Mouse (Mus musculus): ENCODE measurements at regions not wholly inside any gene's neighbourhood (a gene's known extent, or its start where the extent isn't known, plus 50 kb on each side); places are given as distances from the start of the nearest gene placed in this dataset.
A peak's percentile ranks its signal among the peaks of the same experiment; 100 is the strongest.

DNA sequence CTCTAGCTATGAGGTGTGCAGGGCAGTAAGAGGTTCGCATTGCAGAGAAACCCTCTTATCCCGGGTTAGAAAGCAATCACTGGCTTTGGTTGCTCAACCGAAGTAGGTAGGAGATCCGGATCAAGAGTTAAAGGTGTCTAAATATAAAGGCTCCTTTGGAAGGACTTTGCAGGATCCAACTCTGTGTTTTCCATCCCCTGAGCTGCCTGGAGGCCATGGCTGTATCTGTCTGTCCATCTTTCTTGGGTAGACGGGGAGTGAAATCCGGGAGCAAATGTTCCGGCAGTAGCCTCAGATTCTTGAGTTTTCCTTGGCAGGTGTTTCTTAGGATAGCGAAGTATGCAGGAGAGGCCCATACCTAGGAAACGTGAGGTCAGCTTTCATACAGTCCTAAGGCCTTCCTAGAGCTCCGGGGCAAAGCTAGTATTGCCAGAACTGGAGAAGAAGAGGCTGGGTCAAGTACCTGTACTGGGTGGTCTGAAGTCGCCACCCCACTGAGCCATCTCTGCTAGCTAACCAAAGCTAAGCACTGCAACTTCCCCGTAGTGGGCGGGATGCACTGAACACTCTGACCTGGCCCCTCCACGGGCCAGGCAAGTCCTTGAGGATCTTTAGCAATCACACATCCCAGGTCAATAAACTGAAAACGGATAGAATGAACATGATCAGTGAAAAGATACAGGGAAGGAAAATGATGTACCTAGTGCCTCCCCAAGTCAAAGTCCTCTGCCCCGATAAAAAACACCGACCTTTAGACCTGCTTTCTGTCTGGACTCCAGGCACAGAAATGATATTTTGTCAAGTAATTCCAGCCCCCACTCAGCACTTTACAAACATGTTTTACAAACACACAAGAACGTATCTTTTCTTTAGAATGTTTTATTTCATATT, 160.5 kb upstream of the Cypt12 start:
- H3K27ac ChIP-seq (ENCODE audit: insufficient read depth, low read length) = no peak overlapping the region
- peak in 1 of 2 experiments; percentile 32 for DNase-seq
- no peaks in the 10 kb centered on the region for H3K4me1 ChIP-seq (ENCODE audit: control insufficient read depth, insufficient read depth, low read length)
- TF ChIP-seq CTCF (IDR thresholded peaks at IDR 0.05; ENCODE audit: borderline replicate concordance, insufficient read depth, low read depth, low read length) = no peak
- no peak for TF ChIP-seq POLR2A (IDR thresholded peaks at IDR 0.05; ENCODE audit: borderline replicate concordance, insufficient read depth, low read length)
- no peaks in the 10 kb centered on the region for H3K27me3 ChIP-seq (ENCODE audit: control insufficient read depth, insufficient read depth, low read length)
- 88% methylated on average over 18 of the region's 18 CpGs for WGBS
- no peak overlapping the region for H3K4me3 ChIP-seq (replicated peaks; ENCODE audit: insufficient read depth, low read depth, low read length)

DNA sequence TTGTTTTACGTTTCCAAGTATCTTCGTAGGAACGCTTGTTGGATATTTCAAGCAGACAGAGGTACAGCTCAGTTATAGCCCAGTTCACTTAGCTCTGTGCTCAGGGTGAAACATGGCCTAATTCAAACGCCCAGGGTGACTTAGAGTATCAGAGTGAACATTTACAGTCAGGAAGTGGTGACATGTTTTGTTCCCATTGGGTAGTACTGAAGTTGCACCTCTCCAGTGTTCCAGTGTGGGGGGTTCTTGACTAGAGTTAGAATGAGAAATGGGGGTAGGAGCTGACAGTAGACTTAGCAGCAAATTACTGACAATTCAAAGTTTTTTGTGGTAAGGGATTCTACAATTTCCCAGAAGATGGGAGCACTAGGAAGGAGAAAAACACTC, 159.9 kb upstream of the Cypt12 start:
- H3K27ac ChIP-seq (ENCODE audit: insufficient read depth, low read length) = peak overlapping the region; percentile 34; the same call in 1 of the 2 replicates
- no peaks in the 10 kb centered on the region; the same call in 1 of the 2 replicates for H3K4me1 ChIP-seq (ENCODE audit: control insufficient read depth, insufficient read depth, low read length)
- no peak overlapping the region for H3K4me3 ChIP-seq (replicated peaks; ENCODE audit: insufficient read depth, low read depth, low read length)
- 91% methylated on average over 4 of the region's 4 CpGs for WGBS
- no peak for DNase-seq
- no peak for TF ChIP-seq CTCF (IDR thresholded peaks at IDR 0.05; ENCODE audit: borderline replicate concordance, insufficient read depth, low read depth, low read length)
- TF ChIP-seq POLR2A (IDR thresholded peaks at IDR 0.05; ENCODE audit: borderline replicate concordance, insufficient read depth, low read length) = no peak
- no peaks in the 10 kb centered on the region for H3K27me3 ChIP-seq (ENCODE audit: control insufficient read depth, insufficient read depth, low read length)

DNA sequence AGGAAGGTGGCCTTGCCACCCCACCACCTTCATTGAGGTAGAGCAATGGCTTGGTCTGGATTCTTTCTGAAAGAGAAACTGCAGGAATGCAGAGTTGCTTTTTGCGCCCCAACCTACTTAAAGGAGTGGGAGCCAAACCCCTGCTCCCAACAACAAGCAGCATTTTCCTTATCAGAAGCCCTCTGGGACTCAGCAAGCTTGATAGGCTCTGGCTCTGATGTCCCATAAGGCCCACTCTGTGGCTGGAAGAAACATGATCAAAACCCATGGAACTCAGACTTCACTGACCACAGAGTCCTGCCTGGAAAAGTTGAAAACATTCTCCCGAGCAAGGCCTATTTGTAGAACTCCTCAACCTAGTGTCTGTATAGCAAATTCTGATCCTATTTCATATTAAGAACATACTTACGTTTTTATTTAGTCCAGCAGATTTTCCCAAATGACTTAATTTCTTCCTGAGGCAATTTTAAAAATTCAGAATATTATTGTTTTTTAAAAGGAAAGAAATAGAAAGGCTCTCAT, 159.4 kb upstream of the Cypt12 start:
- no peak for DNase-seq
- WGBS = 91% methylated on average over 3 of the region's 3 CpGs
- TF ChIP-seq POLR2A (IDR thresholded peaks at IDR 0.05; ENCODE audit: borderline replicate concordance, insufficient read depth, low read length) = no peak
- no peak for TF ChIP-seq CTCF (IDR thresholded peaks at IDR 0.05; ENCODE audit: borderline replicate concordance, insufficient read depth, low read depth, low read length)
- H3K4me1 ChIP-seq (ENCODE audit: control insufficient read depth, insufficient read depth, low read length) = no peaks in the 10 kb centered on the region; the same call in 1 of the 2 replicates
- H3K27me3 ChIP-seq (ENCODE audit: control insufficient read depth, insufficient read depth, low read length) = no peaks in the 10 kb centered on the region
- no peak overlapping the region for H3K4me3 ChIP-seq (replicated peaks; ENCODE audit: insufficient read depth, low read depth, low read length)
- H3K27ac ChIP-seq (ENCODE audit: insufficient read depth, low read length) = peak overlapping the region; percentile 34; the same call in 1 of the 2 replicates

DNA sequence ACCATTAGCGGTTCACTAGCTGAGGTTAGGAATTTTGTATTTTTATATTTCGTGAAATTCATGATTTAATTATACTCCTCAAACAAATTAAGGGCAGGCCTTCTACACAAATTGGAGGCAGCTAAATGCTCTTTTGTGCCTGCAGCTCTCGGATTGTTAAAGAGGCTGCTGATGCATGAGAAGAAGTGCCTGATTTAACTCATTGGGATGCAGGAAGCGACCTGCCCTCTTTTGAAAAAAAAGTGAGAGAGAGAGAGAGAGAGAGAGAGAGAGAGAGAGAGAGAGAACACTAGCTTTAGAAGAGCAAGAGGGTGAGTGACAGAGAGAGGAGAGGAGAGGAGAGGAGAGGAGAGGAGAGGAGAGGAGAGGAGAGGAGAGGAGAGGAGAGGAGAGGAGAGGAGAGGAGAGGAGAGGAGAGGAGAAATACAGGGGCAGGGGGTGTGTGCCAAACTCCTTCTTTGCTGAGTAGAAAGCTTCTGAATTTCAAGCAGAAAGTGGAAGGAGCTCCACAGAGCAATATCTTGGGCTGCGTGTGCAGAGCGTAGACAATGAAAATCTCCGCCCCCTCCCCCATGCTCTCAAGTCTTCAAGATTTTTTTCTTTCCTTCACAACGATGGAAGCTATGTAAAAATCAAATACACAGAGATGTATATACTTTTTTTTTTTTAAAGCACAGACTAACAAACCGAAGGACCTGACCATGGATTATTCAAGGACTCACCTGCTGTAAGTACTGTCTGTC, 158.6 kb upstream of the Cypt12 start:
- Histone ChIP-seq H3K4me3 (replicated peaks; ENCODE audit: insufficient read depth, low read depth, low read length) (peak overlapping the region; percentile 73), H3K4me1 (ENCODE audit: control insufficient read depth, insufficient read depth, low read length) (no peaks in the 10 kb centered on the region; the same call in 1 of the 2 replicates), H3K27ac (ENCODE audit: insufficient read depth, low read length) (peak overlapping the region; percentile 64; the same call in 1 of the 2 replicates), H3K27me3 (ENCODE audit: control insufficient read depth, insufficient read depth, low read length) (no peaks in the 10 kb centered on the region)
- 58% methylated on average over 9 of the region's 9 CpGs for WGBS
- peak in 1 of 2 experiments; percentile 39 for DNase-seq
- TF ChIP-seq CTCF (IDR thresholded peaks at IDR 0.05; ENCODE audit: borderline replicate concordance, insufficient read depth, low read depth, low read length) (no peak), POLR2A (IDR thresholded peaks at IDR 0.05; ENCODE audit: borderline replicate concordance, insufficient read depth, low read length) (no peak)

DNA sequence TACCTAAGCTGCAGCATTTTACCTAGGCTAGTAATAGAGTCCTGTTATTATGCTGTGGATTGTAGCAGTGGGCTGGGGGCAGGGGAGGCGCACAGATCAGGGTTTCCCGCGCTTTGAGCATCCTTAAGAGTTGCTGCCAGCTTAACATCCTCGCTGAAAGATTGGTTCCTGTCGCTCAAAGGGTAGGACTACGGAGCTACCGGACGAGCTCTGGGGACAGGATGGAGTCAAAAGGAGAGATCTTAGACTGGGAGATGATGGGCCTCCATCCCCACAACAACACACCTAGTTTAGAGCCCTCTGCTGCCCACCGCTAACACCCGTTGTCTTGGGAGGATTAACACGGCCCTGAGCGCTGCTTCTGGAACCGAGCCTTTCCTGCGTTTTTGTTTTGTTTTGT, 157.9 kb upstream of the Cypt12 start:
- H3K27ac ChIP-seq (ENCODE audit: insufficient read depth, low read length) = peak overlapping the region; percentile 64
- H3K4me3 ChIP-seq (replicated peaks; ENCODE audit: insufficient read depth, low read depth, low read length) = peak overlapping the region; percentile 73
- no peak for TF ChIP-seq CTCF (IDR thresholded peaks at IDR 0.05; ENCODE audit: borderline replicate concordance, insufficient read depth, low read depth, low read length)
- 0 out of 2 replicates have a peak, but pooled peaks have one; percentile 14 for TF ChIP-seq POLR2A (IDR thresholded peaks at IDR 0.05; ENCODE audit: borderline replicate concordance, insufficient read depth, low read length)
- no peaks in the 10 kb centered on the region for H3K27me3 ChIP-seq (ENCODE audit: control insufficient read depth, insufficient read depth, low read length)
- DNase-seq = peak; percentile 31 to 57
- 40% methylated on average over 14 of the region's 14 CpGs for WGBS
- no peaks in the 10 kb centered on the region; the same call in 1 of the 2 replicates for H3K4me1 ChIP-seq (ENCODE audit: control insufficient read depth, insufficient read depth, low read length)

DNA sequence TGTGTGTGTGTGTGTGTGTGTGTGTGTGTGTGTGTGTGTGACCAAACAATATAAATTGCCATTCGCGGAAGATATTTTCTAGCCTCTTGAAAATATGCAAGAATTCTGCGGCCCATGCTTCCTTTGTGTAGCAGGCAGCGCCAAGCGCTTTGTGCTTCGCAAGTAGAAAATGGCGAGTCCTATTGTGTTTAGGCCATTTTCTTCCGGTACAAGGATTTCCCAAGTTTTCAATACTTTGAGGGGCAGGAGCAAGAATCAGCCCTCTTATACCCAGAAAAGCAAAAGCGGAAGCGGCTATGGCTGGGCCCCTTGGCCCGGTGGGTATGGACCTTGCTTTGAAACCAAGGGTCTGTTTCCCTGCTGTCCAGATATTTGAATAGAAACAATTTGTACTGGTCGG, 157.4 kb upstream of the Cypt12 start:
- 65% methylated on average over 12 of the region's 12 CpGs for WGBS
- peak; percentile 20 to 41 for DNase-seq
- peak overlapping the region; percentile 73 for H3K4me3 ChIP-seq (replicated peaks; ENCODE audit: insufficient read depth, low read depth, low read length)

More for the DNA sequence above, 157.4 kb upstream of the Cypt12 start:
- Histone ChIP-seq H3K27ac (ENCODE audit: insufficient read depth, low read length) (peak overlapping the region; percentile 64), H3K4me1 (ENCODE audit: control insufficient read depth, insufficient read depth, low read length) (no peaks in the 10 kb centered on the region; the same call in 1 of the 2 replicates), H3K27me3 (ENCODE audit: control insufficient read depth, insufficient read depth, low read length) (no peaks in the 10 kb centered on the region)
- no peak for TF ChIP-seq CTCF (IDR thresholded peaks at IDR 0.05; ENCODE audit: borderline replicate concordance, insufficient read depth, low read depth, low read length)
- TF ChIP-seq POLR2A (IDR thresholded peaks at IDR 0.05; ENCODE audit: borderline replicate concordance, insufficient read depth, low read length) = no peak
